Mouse (Mus musculus): ENCODE data around the gene Lcn2.

The Lcn2 gene

GRCm38 (mm10) chr2:32412742-32413531 lies 24.9 kb upstream of the Lcn2 start:
- no peak for DNase-seq

- no peak for DNase-seq
Measured at GRCm38 (mm10) chr2:32411407-32411806, 23.4 kb upstream of the Lcn2 start.

GRCm38 (mm10) chr2:32408429-32409424 lies 20.7 kb upstream of the Lcn2 start:
- peak in 1 of 2 experiments; percentile 64 for DNase-seq

- no peak for DNase-seq
Measured at GRCm38 (mm10) chr2:32407144-32407824, 19.2 kb upstream of the Lcn2 start.

- DNase-seq, result peak; percentile 90 to 95
Measured at GRCm38 (mm10) chr2:32404663-32405062, 16.6 kb upstream of the Lcn2 start.

GRCm38 (mm10) chr2:32396695-32397094 lies 8.6 kb upstream of the Lcn2 start:
- no peak for DNase-seq

GRCm38 (mm10) chr2:32395946-32396621 lies 8.0 kb upstream of the Lcn2 start:
- peak; percentile 93 to 94 for DNase-seq

- peak; percentile 93 to 94 for DNase-seq
Measured at GRCm38 (mm10) chr2:32395484-32395945, 7.5 kb upstream of the Lcn2 start, which contains the start of gene Ptges2. TSS of gene Ptges2 (plus strand) at chr2:32395896.

GRCm38 (mm10) chr2:32394973-32395372 lies 6.9 kb upstream of the Lcn2 start:
- peak; percentile 50 to 64 for DNase-seq

GRCm38 (mm10) chr2:32392063-32392462 lies 4.0 kb upstream of the Lcn2 start:
- peak; percentile 67 to 81 for DNase-seq

- DNase-seq, result peak; percentile 59 to 71
Measured at GRCm38 (mm10) chr2:32390871-32391270, 2.8 kb upstream of the Lcn2 start.

- no peak for DNase-seq
Measured at GRCm38 (mm10) chr2:32389157-32389556, 1.1 kb upstream of the Lcn2 start.

- no peak for DNase-seq
Measured at GRCm38 (mm10) chr2:32382689-32383088, 5.4 kb downstream of the Lcn2 start.

- DNase-seq, result peak; percentile 94 to 97
Measured at GRCm38 (mm10) chr2:32381775-32382223, 6.3 kb downstream of the Lcn2 start, which contains the start of gene 1110008P14Rik. TSS of gene 1110008P14Rik (minus strand) at chr2:32381938.

GRCm38 (mm10) chr2:32381141-32381774 lies 6.8 kb downstream of the Lcn2 start:
- no peak for DNase-seq

GRCm38 (mm10) chr2:32380001-32380500 lies 8.0 kb downstream of the Lcn2 start:
- DNase-seq, result no peak

- no peak for DNase-seq
Measured at GRCm38 (mm10) chr2:32376963-32377362, 11.1 kb downstream of the Lcn2 start.

GRCm38 (mm10) chr2:32375317-32375940 lies 12.6 kb downstream of the Lcn2 start:
- no peak for DNase-seq

- no peak for DNase-seq
Measured at GRCm38 (mm10) chr2:32374191-32374590, 13.9 kb downstream of the Lcn2 start.

- no peak for DNase-seq
Measured at GRCm38 (mm10) chr2:32367315-32367714, 20.7 kb downstream of the Lcn2 start.

- no peak for DNase-seq
Measured at GRCm38 (mm10) chr2:32364121-32364520, 23.9 kb downstream of the Lcn2 start.

All from lung, adult 18-20 months (tissue).